Mouse (Mus musculus): ENCODE measurements around the gene Cdh15. TPM values are rescaled to one million over a fixed set of nuclear protein-coding genes. Genes with fewer than 3 reads are reported as not detected.

Cdh15 gene
- polyA plus RNA-seq (2017; shearing (Covaris generic)), result under 1 TPM; 0.13 to 0.16 TPM

DNA sequence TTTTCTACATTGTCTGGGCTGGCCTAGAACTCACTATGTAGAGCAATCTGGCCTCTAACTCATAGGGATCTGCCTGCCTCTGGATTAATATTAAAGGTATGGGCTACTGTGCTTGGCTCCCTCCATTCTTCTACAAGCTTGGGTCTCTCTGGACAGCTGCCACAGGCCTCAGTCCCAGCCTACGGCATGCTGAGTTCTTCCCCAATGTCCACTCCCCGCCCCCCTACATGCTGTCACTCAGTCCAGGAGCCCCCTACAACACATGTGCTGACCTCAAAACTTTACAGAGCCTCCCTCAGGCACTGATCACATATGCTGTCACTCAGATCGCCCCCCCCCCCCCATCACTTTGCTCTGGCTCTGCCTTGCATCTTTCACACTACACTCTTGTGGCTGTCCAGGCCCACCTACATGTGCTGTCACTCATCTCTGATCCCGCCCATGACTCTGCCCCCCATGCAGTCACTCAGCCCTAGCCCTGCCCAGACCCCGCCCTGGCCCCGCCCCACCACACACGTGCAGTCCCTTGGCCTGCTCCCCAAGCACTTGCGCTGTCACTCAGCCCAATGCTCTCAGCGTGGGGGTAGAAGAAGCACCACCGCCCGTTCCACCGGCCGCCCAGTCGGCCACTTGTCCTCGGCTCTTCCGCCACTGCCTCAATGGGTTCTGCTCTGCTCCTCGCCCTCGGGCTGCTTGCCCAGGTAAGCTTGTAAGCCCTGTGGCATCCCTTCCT lies at the start of gene Cdh15:
Cdh15 (plus strand) TSS at position 138 of the 733 bp plus-strand sequence.

Other genes starting within 250 kb of the Cdh15 start
- 10 to 100 TPM; 15.8 to 16.0 TPM for gene Galns, start 236.5 kb upstream of the Cdh15 start, polyA plus RNA-seq (2017; shearing (Covaris generic))
- 10 to 100 TPM; 47.4 to 54.6 TPM for gene Trappc2l, start 236.3 kb upstream of the Cdh15 start, polyA plus RNA-seq (2017; shearing (Covaris generic))
- gene Pabpn1l, start 225.2 kb upstream of the Cdh15 start, polyA plus RNA-seq (2017; shearing (Covaris generic)), result not detected
- gene Cbfa2t3, start 148.9 kb upstream of the Cdh15 start, polyA plus RNA-seq (2017; shearing (Covaris generic)), result 1 to 10 TPM in 1 of 2 experiments, under 1 TPM in 1; 0.42 to 1.2 TPM
- 1 to 10 TPM; 6.5 to 7.2 TPM for gene Acsf3, start 72.5 kb upstream of the Cdh15 start, polyA plus RNA-seq (2017; shearing (Covaris generic))
- gene Ankrd11, start 194.3 kb downstream of the Cdh15 start, polyA plus RNA-seq (2017; shearing (Covaris generic)), result 100 to 1,000 TPM; 215 to 236 TPM
- 10 to 100 TPM; 42.0 to 65.5 TPM for gene Spg7, start 215.0 kb downstream of the Cdh15 start, polyA plus RNA-seq (2017; shearing (Covaris generic))

Data from activated CD4-positive, CD25-positive, alpha-beta regulatory T cell (primary cell).